Mouse (Mus musculus): ENCODE results near the gene Fermt2.

GRCm38 (mm10) chr14:45451090-45451489 lies 78.8 kb downstream of the Fermt2 start:
- TF ChIP-seq POLR2A (IDR thresholded peaks at IDR 0.05; ENCODE audit: borderline replicate concordance, extremely low read depth, low read depth, low read length): no peak
- no peak for TF ChIP-seq CTCF (IDR thresholded peaks at IDR 0.05; ENCODE audit: insufficient read depth, low read length)

All from lung, adult 2 months (tissue).